Mouse (Mus musculus) spleen, adult 2 months (tissue): Measurements from ENCODE around the gene Pex6.

Source experiments
- CTCF ChIP-seq: fragments of 200-500 bp; IDR thresholded peaks from 2 replicates; pipeline ENCODE4 v1.5.1; 2011; ENCODE audit warnings: mild to moderate bottlenecking, inconsistent platforms; ENCODE audit not compliant: insufficient read depth, insufficient read length, insufficient replicate concordance; ENCODE audit errors: extremely low read depth
- POLR2A ChIP-seq: fragments of 200-500 bp; IDR thresholded peaks from 2 replicates; pipeline ENCODE4 v1.6.1; 2011; ENCODE audit warnings: low read depth, low read length, inconsistent platforms

- TF ChIP-seq CTCF, result no peak
- TF ChIP-seq POLR2A, result no peak
Measured at GRCm38 (mm10) chr17:46682654-46683389, 28.4 kb upstream of the Pex6 start.
